Mouse (Mus musculus) ES-Bruce4 (cell line): Measurements from ENCODE around the gene Gadd45g.

Experiments used
- CTCF ChIP-seq: IDR thresholded peaks from one replicate; pipeline ENCODE4 v1.8.1; 2011; ENCODE audit warnings: low read depth, low read length
- EP300 ChIP-seq: IDR thresholded peaks from 2 replicates; pipeline ENCODE4 v1.6.1; 2011; ENCODE audit warnings: low read depth, low read length; ENCODE audit not compliant: insufficient read depth

DNA sequence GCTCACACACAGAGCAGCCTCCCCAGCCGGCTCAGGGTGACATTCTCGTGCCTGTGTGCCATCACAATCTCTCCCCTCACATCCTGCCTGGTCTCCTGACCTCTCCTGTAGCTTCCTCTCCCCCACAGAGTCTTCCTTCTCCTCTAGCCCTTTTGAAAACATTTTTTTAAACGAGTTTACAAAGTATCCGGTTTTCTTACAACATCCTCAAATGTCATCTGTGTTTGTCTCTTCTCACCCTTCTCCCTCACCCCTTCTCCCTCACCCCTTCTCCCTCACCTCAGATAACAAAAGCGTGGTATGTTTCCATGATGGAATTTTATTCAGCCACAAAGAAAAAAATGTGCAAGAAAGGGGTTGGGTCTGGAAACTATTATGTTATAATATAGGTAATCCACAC is 9.1 kb upstream of the Gadd45g start:
- TF ChIP-seq CTCF, result no peak
- no peak for TF ChIP-seq EP300
